Mouse (Mus musculus): ENCODE measurements around the gene Pde4d. TPM values are rescaled to one million over a fixed set of nuclear protein-coding genes. Genes with fewer than 3 reads are reported as not detected.

The Pde4d gene
- polyA plus RNA-seq, 1 experiment from 2014 or later = 19.0 TPM

- Histone ChIP-seq H3K4me2 (no peak overlapping the region), H3K36me3 (ENCODE audit: control insufficient read depth, insufficient read depth, low read length) (no peaks in the 10 kb centered on the region)
- DNase-seq (ENCODE audit: low spot score) = no peak
Measured at GRCm38 (mm10) chr13:109350100-109350499, 900.4 kb downstream of the Pde4d start.

GRCm38 (mm10) chr13:109354017-109354416, 904.3 kb downstream of the Pde4d start:
- Histone ChIP-seq H3K4me2 (no peak overlapping the region), H3K36me3 (ENCODE audit: control insufficient read depth, insufficient read depth, low read length) (no peaks in the 10 kb centered on the region), H3K27me3 (replicated peaks; ENCODE audit: control insufficient read depth, insufficient read depth, low read length) (no peaks in the 10 kb centered on the region), H3K27ac (ENCODE audit: low read depth, low read length) (no peak overlapping the region), H3K9me3 (ENCODE audit: control insufficient read depth, low read length) (no peaks in the 10 kb centered on the region), H3K9ac (ENCODE audit: low read depth, low read length) (no peak overlapping the region), H3K4me3 (ENCODE audit: low read depth, low read length) (no peak overlapping the region), H3K4me1 (replicated peaks; ENCODE audit: control insufficient read depth, insufficient read depth, low read length) (no peaks in the 10 kb centered on the region)
- WGBS = 77% methylated on average over 7 of the region's 7 CpGs
- ATAC-seq (replicated peaks; ENCODE audit: low FRiP score) (no peak), DNase-seq (ENCODE audit: low spot score) (no peak)

More at GRCm38 (mm10) chr13:109350100-109350499, 900.4 kb downstream of the Pde4d start:
- 79% methylated on average over 7 of the region's 7 CpGs for WGBS
- Histone ChIP-seq H3K27me3 (replicated peaks; ENCODE audit: control insufficient read depth, insufficient read depth, low read length) (no peaks in the 10 kb centered on the region), H3K4me1 (replicated peaks; ENCODE audit: control insufficient read depth, insufficient read depth, low read length) (no peaks in the 10 kb centered on the region), H3K27ac (ENCODE audit: low read depth, low read length) (no peak overlapping the region), H3K4me3 (ENCODE audit: low read depth, low read length) (no peak overlapping the region), H3K9ac (ENCODE audit: low read depth, low read length) (no peak overlapping the region), H3K9me3 (ENCODE audit: control insufficient read depth, low read length) (no peaks in the 10 kb centered on the region)
- ATAC-seq (replicated peaks; ENCODE audit: low FRiP score) = no peak

- H3K9me3 ChIP-seq (ENCODE audit: control insufficient read depth, low read length) = no peaks in the 10 kb centered on the region
- H3K9ac ChIP-seq (ENCODE audit: low read depth, low read length) = no peak overlapping the region
- DNase-seq (ENCODE audit: low spot score) (no peak), ATAC-seq (replicated peaks; ENCODE audit: low FRiP score) (no peak)
- H3K4me1 ChIP-seq (replicated peaks; ENCODE audit: control insufficient read depth, insufficient read depth, low read length) = no peaks in the 10 kb centered on the region
- WGBS = 77% methylated on average over 7 of the region's 7 CpGs
- no peaks in the 10 kb centered on the region for H3K27me3 ChIP-seq (replicated peaks; ENCODE audit: control insufficient read depth, insufficient read depth, low read length)
- no peak overlapping the region for H3K27ac ChIP-seq (ENCODE audit: low read depth, low read length)
- no peak overlapping the region for H3K4me3 ChIP-seq (ENCODE audit: low read depth, low read length)
- H3K36me3 ChIP-seq (ENCODE audit: control insufficient read depth, insufficient read depth, low read length) = no peaks in the 10 kb centered on the region
- no peak overlapping the region for H3K4me2 ChIP-seq
Measured at GRCm38 (mm10) chr13:109356252-109356651, 906.5 kb downstream of the Pde4d start.

GRCm38 (mm10) chr13:109359994-109360393, 910.2 kb downstream of the Pde4d start:
- no peaks in the 10 kb centered on the region for H3K9me3 ChIP-seq (ENCODE audit: control insufficient read depth, low read length)
- H3K4me3 ChIP-seq (ENCODE audit: low read depth, low read length) = no peak overlapping the region
- H3K4me1 ChIP-seq (replicated peaks; ENCODE audit: control insufficient read depth, insufficient read depth, low read length) = no peaks in the 10 kb centered on the region
- no peaks in the 10 kb centered on the region for H3K27me3 ChIP-seq (replicated peaks; ENCODE audit: control insufficient read depth, insufficient read depth, low read length)
- H3K36me3 ChIP-seq (ENCODE audit: control insufficient read depth, insufficient read depth, low read length) = no peaks in the 10 kb centered on the region
- no peak overlapping the region for H3K4me2 ChIP-seq
- no peak for DNase-seq (ENCODE audit: low spot score)
- H3K9ac ChIP-seq (ENCODE audit: low read depth, low read length) = no peak overlapping the region
- no peak for ATAC-seq (replicated peaks; ENCODE audit: low FRiP score)
- H3K27ac ChIP-seq (ENCODE audit: low read depth, low read length) = no peak overlapping the region
- WGBS = 70% methylated on average over 2 of the region's 2 CpGs

- no peaks in the 10 kb centered on the region for H3K36me3 ChIP-seq (ENCODE audit: control insufficient read depth, insufficient read depth, low read length)
- H3K9ac ChIP-seq (ENCODE audit: low read depth, low read length) = no peak overlapping the region
- DNase-seq (ENCODE audit: low spot score) = no peak
- WGBS = 83% methylated on average over 6 of the region's 6 CpGs
- H3K27me3 ChIP-seq (replicated peaks; ENCODE audit: control insufficient read depth, insufficient read depth, low read length) = no peaks in the 10 kb centered on the region
- no peak for ATAC-seq (replicated peaks; ENCODE audit: low FRiP score)
- H3K4me3 ChIP-seq (ENCODE audit: low read depth, low read length) = no peak overlapping the region
- H3K4me1 ChIP-seq (replicated peaks; ENCODE audit: control insufficient read depth, insufficient read depth, low read length) = no peaks in the 10 kb centered on the region
- H3K4me2 ChIP-seq = no peak overlapping the region
- no peak overlapping the region for H3K27ac ChIP-seq (ENCODE audit: low read depth, low read length)
- no peaks in the 10 kb centered on the region for H3K9me3 ChIP-seq (ENCODE audit: control insufficient read depth, low read length)
Measured at GRCm38 (mm10) chr13:109362340-109362739, 912.6 kb downstream of the Pde4d start.

- Histone ChIP-seq H3K4me2 (no peak overlapping the region), H3K4me1 (replicated peaks; ENCODE audit: control insufficient read depth, insufficient read depth, low read length) (no peaks in the 10 kb centered on the region), H3K36me3 (ENCODE audit: control insufficient read depth, insufficient read depth, low read length) (no peaks in the 10 kb centered on the region), H3K9me3 (ENCODE audit: control insufficient read depth, low read length) (no peaks in the 10 kb centered on the region), H3K9ac (ENCODE audit: low read depth, low read length) (no peak overlapping the region), H3K27me3 (replicated peaks; ENCODE audit: control insufficient read depth, insufficient read depth, low read length) (no peaks in the 10 kb centered on the region), H3K4me3 (ENCODE audit: low read depth, low read length) (no peak overlapping the region), H3K27ac (ENCODE audit: low read depth, low read length) (no peak overlapping the region)
- DNase-seq (ENCODE audit: low spot score) = no peak
- 79% methylated on average over 5 of the region's 5 CpGs for WGBS
- no peak for ATAC-seq (replicated peaks; ENCODE audit: low FRiP score)
Measured at GRCm38 (mm10) chr13:109374465-109374864, 924.7 kb downstream of the Pde4d start.

- Histone ChIP-seq H3K27ac (ENCODE audit: low read depth, low read length) (no peak overlapping the region), H3K9me3 (ENCODE audit: control insufficient read depth, low read length) (no peaks in the 10 kb centered on the region), H3K27me3 (replicated peaks; ENCODE audit: control insufficient read depth, insufficient read depth, low read length) (no peaks in the 10 kb centered on the region), H3K4me2 (no peak overlapping the region), H3K36me3 (ENCODE audit: control insufficient read depth, insufficient read depth, low read length) (no peaks in the 10 kb centered on the region), H3K9ac (ENCODE audit: low read depth, low read length) (no peak overlapping the region), H3K4me3 (ENCODE audit: low read depth, low read length) (no peak overlapping the region), H3K4me1 (replicated peaks; ENCODE audit: control insufficient read depth, insufficient read depth, low read length) (no peaks in the 10 kb centered on the region)
- WGBS = 51% methylated on average over 1 of the region's 1 CpGs
- no peak for ATAC-seq (replicated peaks; ENCODE audit: low FRiP score)
- no peak for DNase-seq (ENCODE audit: low spot score)
Measured at GRCm38 (mm10) chr13:109376681-109377080, 926.9 kb downstream of the Pde4d start.

- no peaks in the 10 kb centered on the region for H3K36me3 ChIP-seq (ENCODE audit: control insufficient read depth, insufficient read depth, low read length)
- 87% methylated on average over 2 of the region's 2 CpGs for WGBS
- no peaks in the 10 kb centered on the region for H3K27me3 ChIP-seq (replicated peaks; ENCODE audit: control insufficient read depth, insufficient read depth, low read length)
- ATAC-seq (replicated peaks; ENCODE audit: low FRiP score) = no peak
- H3K4me1 ChIP-seq (replicated peaks; ENCODE audit: control insufficient read depth, insufficient read depth, low read length) = no peaks in the 10 kb centered on the region
- no peak overlapping the region for H3K27ac ChIP-seq (ENCODE audit: low read depth, low read length)
- no peaks in the 10 kb centered on the region for H3K9me3 ChIP-seq (ENCODE audit: control insufficient read depth, low read length)
- H3K9ac ChIP-seq (ENCODE audit: low read depth, low read length) = no peak overlapping the region
- H3K4me2 ChIP-seq = no peak overlapping the region
- DNase-seq (ENCODE audit: low spot score) = no peak
- H3K4me3 ChIP-seq (ENCODE audit: low read depth, low read length) = no peak overlapping the region
Measured at GRCm38 (mm10) chr13:109380149-109380548, 930.4 kb downstream of the Pde4d start.

- no peaks in the 10 kb centered on the region for H3K9me3 ChIP-seq (ENCODE audit: control insufficient read depth, low read length)
- H3K9ac ChIP-seq (ENCODE audit: low read depth, low read length) = no peak overlapping the region
- 68% methylated on average over 8 of the region's 8 CpGs for WGBS
- DNase-seq (ENCODE audit: low spot score) = no peak
- no peak overlapping the region for H3K4me2 ChIP-seq
- H3K36me3 ChIP-seq (ENCODE audit: control insufficient read depth, insufficient read depth, low read length) = no peaks in the 10 kb centered on the region
- no peak overlapping the region for H3K4me3 ChIP-seq (ENCODE audit: low read depth, low read length)
- no peaks in the 10 kb centered on the region for H3K4me1 ChIP-seq (replicated peaks; ENCODE audit: control insufficient read depth, insufficient read depth, low read length)
- no peak overlapping the region for H3K27ac ChIP-seq (ENCODE audit: low read depth, low read length)
- ATAC-seq (replicated peaks; ENCODE audit: low FRiP score) = no peak
- no peaks in the 10 kb centered on the region for H3K27me3 ChIP-seq (replicated peaks; ENCODE audit: control insufficient read depth, insufficient read depth, low read length)
Measured at GRCm38 (mm10) chr13:109388626-109389220, 939.0 kb downstream of the Pde4d start.
